Mouse (Mus musculus): Measurements from ENCODE around the gene Cdk2. TPM values are rescaled to one million over a fixed set of nuclear protein-coding genes. Genes with fewer than 3 reads are reported as not detected.

Gene Cdk2
- polyA plus RNA-seq, 1 experiment from 2014 or later: 100 TPM

DNA sequence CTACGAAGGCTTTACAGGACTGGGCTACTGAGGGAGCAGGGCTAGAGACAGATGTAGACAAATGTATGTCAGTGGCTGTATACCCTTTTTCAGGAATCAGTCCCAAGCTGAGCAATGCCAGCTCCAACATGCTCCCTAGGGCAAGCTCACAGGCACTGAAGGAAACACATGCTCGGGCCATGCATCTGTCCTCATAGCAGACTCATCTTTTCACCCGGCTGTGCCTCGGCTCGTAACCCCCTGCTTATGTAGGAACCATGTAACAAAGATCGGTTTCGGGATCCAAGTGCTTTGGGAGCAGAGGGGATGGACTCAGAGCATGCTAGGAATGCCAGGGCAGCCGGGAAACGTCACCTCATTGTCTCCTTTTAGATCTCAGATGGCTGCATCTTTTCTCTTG is 45.3 kb downstream of the Cdk2 start:
- no peak for ATAC-seq (ENCODE audit: low FRiP score, low TSS enrichment)
- no peak overlapping the region for H3K4me2 ChIP-seq (replicated peaks; ENCODE audit: low read depth, low read length)
- no peaks in the 10 kb centered on the region for H3K4me1 ChIP-seq (ENCODE audit: insufficient read depth, low read length)
- no peaks in the 10 kb centered on the region for H3K27me3 ChIP-seq (ENCODE audit: insufficient read depth, low read length)
- H3K36me3 ChIP-seq (ENCODE audit: insufficient read depth, low read length): no peaks in the 10 kb centered on the region
- H3K9me3 ChIP-seq (ENCODE audit: low read length): no peaks in the 10 kb centered on the region
- no peak overlapping the region for H3K27ac ChIP-seq (ENCODE audit: low read length)
- no peak overlapping the region for H3K9ac ChIP-seq (replicated peaks; ENCODE audit: low read length)
- no peak overlapping the region for H3K4me3 ChIP-seq (ENCODE audit: low read length)
- WGBS: 48% methylated on average over 9 of the region's 9 CpGs

DNA sequence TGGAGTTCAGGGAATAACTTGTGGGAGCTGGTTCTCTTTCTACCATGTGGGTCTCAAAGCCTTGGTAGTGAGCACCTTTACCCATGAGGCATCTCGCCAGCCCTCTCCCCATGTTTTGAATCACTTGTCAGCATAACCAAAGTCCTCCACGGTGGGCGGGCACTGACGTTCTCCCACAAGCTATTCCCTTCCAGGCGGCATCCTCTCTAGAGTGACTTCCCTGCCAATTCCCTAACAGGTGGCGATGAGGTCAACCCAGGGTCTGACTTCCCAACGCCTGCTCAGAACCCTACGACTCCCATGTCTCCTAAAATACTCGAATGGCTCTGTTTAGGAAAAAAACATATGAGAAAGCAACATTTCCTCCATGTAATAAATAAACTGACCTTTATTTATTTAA is 47.0 kb downstream of the Cdk2 start:
- ATAC-seq (ENCODE audit: low FRiP score, low TSS enrichment): no peak
- Histone ChIP-seq H3K36me3 (ENCODE audit: insufficient read depth, low read length) (no peaks in the 10 kb centered on the region), H3K4me3 (ENCODE audit: low read length) (no peak overlapping the region), H3K9me3 (ENCODE audit: low read length) (no peaks in the 10 kb centered on the region), H3K4me2 (replicated peaks; ENCODE audit: low read depth, low read length) (no peak overlapping the region), H3K27me3 (ENCODE audit: insufficient read depth, low read length) (no peaks in the 10 kb centered on the region), H3K9ac (replicated peaks; ENCODE audit: low read length) (no peak overlapping the region), H3K4me1 (ENCODE audit: insufficient read depth, low read length) (no peaks in the 10 kb centered on the region), H3K27ac (ENCODE audit: low read length) (no peak overlapping the region)
- WGBS: 54% methylated on average over 9 of the region's 9 CpGs

DNA sequence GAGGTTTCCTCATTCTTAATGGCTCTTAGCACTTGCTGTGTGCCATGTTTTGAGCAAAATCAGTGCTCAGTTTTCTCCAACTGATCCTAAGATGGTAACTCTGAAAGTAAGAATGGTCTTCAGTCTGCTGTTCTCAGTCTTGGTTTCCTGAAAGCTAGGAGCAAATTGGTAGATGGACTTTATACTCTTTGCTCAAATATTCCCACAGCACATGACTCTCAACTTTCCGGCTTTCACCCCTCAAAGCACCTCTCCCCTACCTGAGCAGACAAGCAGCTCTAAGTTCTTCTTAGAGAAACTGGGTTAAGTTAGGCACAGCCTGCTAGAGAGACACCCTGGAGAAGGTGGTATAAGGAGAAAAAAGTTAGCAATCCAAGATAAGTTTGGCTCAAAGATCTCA is 48.1 kb downstream of the Cdk2 start:
- ATAC-seq (ENCODE audit: low FRiP score, low TSS enrichment): no peak

DNA sequence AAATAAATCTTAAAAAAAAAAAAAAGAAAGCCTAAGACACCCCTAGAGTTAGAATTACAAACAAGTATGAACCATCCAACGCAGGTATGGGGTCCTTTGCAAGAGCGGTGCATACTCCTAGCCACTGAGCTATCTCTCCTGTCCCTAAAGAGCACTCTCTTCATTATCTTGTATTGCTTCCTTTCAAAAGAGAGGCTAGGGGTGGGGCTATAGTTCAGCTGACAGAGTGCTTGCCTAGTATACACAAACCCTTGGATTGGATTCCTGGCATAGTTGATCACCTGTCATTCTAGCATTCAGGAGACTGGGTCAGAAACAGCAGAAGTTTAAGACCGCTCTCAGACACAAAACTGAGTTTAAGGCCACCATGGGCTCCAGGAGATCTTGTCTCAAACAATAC is 49.6 kb downstream of the Cdk2 start:
- Histone ChIP-seq H3K4me3 (ENCODE audit: low read length) (no peak overlapping the region), H3K4me2 (replicated peaks; ENCODE audit: low read depth, low read length) (no peak overlapping the region), H3K27me3 (ENCODE audit: insufficient read depth, low read length) (no peaks in the 10 kb centered on the region), H3K36me3 (ENCODE audit: insufficient read depth, low read length) (no peaks in the 10 kb centered on the region), H3K9me3 (ENCODE audit: low read length) (no peaks in the 10 kb centered on the region), H3K9ac (replicated peaks; ENCODE audit: low read length) (no peak overlapping the region), H3K4me1 (ENCODE audit: insufficient read depth, low read length) (no peaks in the 10 kb centered on the region), H3K27ac (ENCODE audit: low read length) (no peak overlapping the region)
- WGBS: 86% methylated on average over 3 of the region's 3 CpGs
- ATAC-seq (ENCODE audit: low FRiP score, low TSS enrichment): no peak

More for the DNA sequence above, 48.1 kb downstream of the Cdk2 start:
- Histone ChIP-seq H3K4me1 (ENCODE audit: insufficient read depth, low read length) (no peaks in the 10 kb centered on the region), H3K4me3 (ENCODE audit: low read length) (no peak overlapping the region), H3K9me3 (ENCODE audit: low read length) (no peaks in the 10 kb centered on the region), H3K27me3 (ENCODE audit: insufficient read depth, low read length) (no peaks in the 10 kb centered on the region), H3K27ac (ENCODE audit: low read length) (no peak overlapping the region), H3K9ac (replicated peaks; ENCODE audit: low read length) (no peak overlapping the region), H3K36me3 (ENCODE audit: insufficient read depth, low read length) (no peaks in the 10 kb centered on the region), H3K4me2 (replicated peaks; ENCODE audit: low read depth, low read length) (no peak overlapping the region)
- WGBS: 90% methylated on average over 1 of the region's 1 CpGs

DNA sequence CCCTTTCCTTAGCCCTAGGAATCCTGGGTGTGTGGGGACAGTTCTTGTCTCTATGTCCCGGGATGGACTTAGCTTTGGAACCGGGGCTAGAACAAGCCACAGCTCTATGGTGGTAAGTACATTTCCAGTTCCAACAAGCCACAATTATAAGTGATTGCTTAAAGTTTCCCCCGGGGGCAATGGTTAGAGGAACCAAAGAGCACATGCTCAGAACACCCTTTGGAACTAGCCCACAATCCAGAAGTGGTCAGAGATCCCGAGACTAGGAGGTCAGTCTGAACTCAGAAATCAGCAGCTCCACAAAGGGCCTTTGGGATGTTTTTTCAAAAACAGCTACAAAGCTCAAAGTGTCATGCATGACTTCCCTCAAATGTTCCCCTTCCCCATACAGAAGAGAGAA is 51.0 kb downstream of the Cdk2 start:
- 71% methylated on average over 4 of the region's 4 CpGs for WGBS
- Histone ChIP-seq H3K27me3 (ENCODE audit: insufficient read depth, low read length) (no peaks in the 10 kb centered on the region), H3K9ac (replicated peaks; ENCODE audit: low read length) (no peak overlapping the region), H3K27ac (ENCODE audit: low read length) (no peak overlapping the region), H3K9me3 (ENCODE audit: low read length) (no peaks in the 10 kb centered on the region), H3K4me3 (ENCODE audit: low read length) (no peak overlapping the region), H3K36me3 (ENCODE audit: insufficient read depth, low read length) (no peaks in the 10 kb centered on the region), H3K4me1 (ENCODE audit: insufficient read depth, low read length) (no peaks in the 10 kb centered on the region), H3K4me2 (replicated peaks; ENCODE audit: low read depth, low read length) (no peak overlapping the region)
- ATAC-seq (ENCODE audit: low FRiP score, low TSS enrichment): no peak

Other genes with a start within 250 kb of the Cdk2 start
- 64.5 and 75.9 TPM in 2 replicates for gene Smarcc2, start 245.8 kb downstream of the Cdk2 start, polyA plus RNA-seq (2015; fragmentation: Nextera tagmentation; extraction: Ambion mirVana)
- gene Myl6, start 210.9 kb downstream of the Cdk2 start, polyA plus RNA-seq (2015; fragmentation: Nextera tagmentation; extraction: Ambion mirVana): 1,255 and 1,413 TPM in 2 replicates
- gene Myl6b, start 206.3 kb downstream of the Cdk2 start, polyA plus RNA-seq (2015; fragmentation: Nextera tagmentation; extraction: Ambion mirVana): 4.2 and 5.7 TPM in 2 replicates
- 23.2 and 24.2 TPM in 2 replicates for gene Esyt1, start 179.2 kb downstream of the Cdk2 start, polyA plus RNA-seq (2015; fragmentation: Nextera tagmentation; extraction: Ambion mirVana)
- 16.2 and 16.6 TPM in 2 replicates for gene Zc3h10, start 157.3 kb downstream of the Cdk2 start, polyA plus RNA-seq (2015; fragmentation: Nextera tagmentation; extraction: Ambion mirVana)
- 3,659 and 3,733 TPM in 2 replicates for gene Rpl41, start 155.7 kb downstream of the Cdk2 start, polyA plus RNA-seq (2015; fragmentation: Nextera tagmentation; extraction: Ambion mirVana)
- 200 and 203 TPM in 2 replicates for gene Pa2g4, start 139.0 kb downstream of the Cdk2 start, polyA plus RNA-seq (2015; fragmentation: Nextera tagmentation; extraction: Ambion mirVana)
- 11.5 and 12.8 TPM in 2 replicates for gene Erbb3, start 115.4 kb downstream of the Cdk2 start, polyA plus RNA-seq (2015; fragmentation: Nextera tagmentation; extraction: Ambion mirVana)
- gene Rps26, start 78.3 kb downstream of the Cdk2 start, polyA plus RNA-seq (2015; fragmentation: Nextera tagmentation; extraction: Ambion mirVana): 628 and 640 TPM in 2 replicates
- gene Ikzf4, start 59.0 kb downstream of the Cdk2 start, polyA plus RNA-seq (2015; fragmentation: Nextera tagmentation; extraction: Ambion mirVana): 1.4 and 2.0 TPM in 2 replicates
- 15.9 and 16.3 TPM in 2 replicates for gene Suox, start 31.0 kb downstream of the Cdk2 start, polyA plus RNA-seq (2015; fragmentation: Nextera tagmentation; extraction: Ambion mirVana)
- gene Rab5b, start 8.8 kb downstream of the Cdk2 start, polyA plus RNA-seq (2015; fragmentation: Nextera tagmentation; extraction: Ambion mirVana): 84.4 and 86.0 TPM in 2 replicates
- 1.5 and 1.7 TPM in 2 replicates for gene Pmel, start 836 bp downstream of the Cdk2 start, polyA plus RNA-seq (2015; fragmentation: Nextera tagmentation; extraction: Ambion mirVana)
- 6.8 and 7.8 TPM in 2 replicates for gene Dgka, start 39.8 kb upstream of the Cdk2 start, polyA plus RNA-seq (2015; fragmentation: Nextera tagmentation; extraction: Ambion mirVana)
- gene Pym1, start 42.9 kb upstream of the Cdk2 start, polyA plus RNA-seq (2015; fragmentation: Nextera tagmentation; extraction: Ambion mirVana): 40.0 and 40.3 TPM in 2 replicates
- gene Mmp19, start 85.9 kb upstream of the Cdk2 start, polyA plus RNA-seq (2015; fragmentation: Nextera tagmentation; extraction: Ambion mirVana): 0.89 and 0.98 TPM in 2 replicates
- 63.2 and 64.9 TPM in 2 replicates for gene Dnajc14, start 99.0 kb upstream of the Cdk2 start, polyA plus RNA-seq (2015; fragmentation: Nextera tagmentation; extraction: Ambion mirVana)
- gene Tmem198b, start 99.3 kb upstream of the Cdk2 start, polyA plus RNA-seq (2015; fragmentation: Nextera tagmentation; extraction: Ambion mirVana): 19.3 and 22.9 TPM in 2 replicates
- gene Sarnp, start 112.3 kb upstream of the Cdk2 start, polyA plus RNA-seq (2015; fragmentation: Nextera tagmentation; extraction: Ambion mirVana): 194 and 198 TPM in 2 replicates
- 94.4 and 100 TPM in 2 replicates for gene Ormdl2, start 116.6 kb upstream of the Cdk2 start, polyA plus RNA-seq (2015; fragmentation: Nextera tagmentation; extraction: Ambion mirVana)
- gene Gdf11, start 186.7 kb upstream of the Cdk2 start, polyA plus RNA-seq (2015; fragmentation: Nextera tagmentation; extraction: Ambion mirVana): 6.8 and 7.8 TPM in 2 replicates
- gene Cd63, start 196.0 kb upstream of the Cdk2 start, polyA plus RNA-seq (2015; fragmentation: Nextera tagmentation; extraction: Ambion mirVana): 775 and 850 TPM in 2 replicates
- 17.7 and 20.5 TPM in 2 replicates for gene Rdh5, start 217.9 kb upstream of the Cdk2 start, polyA plus RNA-seq (2015; fragmentation: Nextera tagmentation; extraction: Ambion mirVana)
- 227 and 234 TPM in 2 replicates for gene Bloc1s1, start 219.0 kb upstream of the Cdk2 start, polyA plus RNA-seq (2015; fragmentation: Nextera tagmentation; extraction: Ambion mirVana)
- 3.9 and 4.0 TPM in 2 replicates for gene Itga7, start 228.8 kb upstream of the Cdk2 start, polyA plus RNA-seq (2015; fragmentation: Nextera tagmentation; extraction: Ambion mirVana)